Mouse (Mus musculus): ENCODE results near the gene Ptpn5. TPM values are rescaled to one million over a fixed set of nuclear protein-coding genes. Genes with fewer than 3 reads are reported as not detected.
A peak's percentile ranks its signal among the peaks of the same experiment; 100 is the strongest.

The Ptpn5 gene
- 0.90 and 1.4 TPM in 2 replicates for total RNA-seq (2021)
- long read RNA-seq, experiment 1, partial matches to known transcripts, result 0 of 1 reads
- long read RNA-seq, experiment 1, other reads (novel, unspliced or antisense), result 0 of 1 reads
- long read RNA-seq, experiment 2, partial matches to known transcripts, result 0 of 3 reads
- long read RNA-seq, experiment 2, other reads (novel, unspliced or antisense), result 2 of 3 reads

DNA sequence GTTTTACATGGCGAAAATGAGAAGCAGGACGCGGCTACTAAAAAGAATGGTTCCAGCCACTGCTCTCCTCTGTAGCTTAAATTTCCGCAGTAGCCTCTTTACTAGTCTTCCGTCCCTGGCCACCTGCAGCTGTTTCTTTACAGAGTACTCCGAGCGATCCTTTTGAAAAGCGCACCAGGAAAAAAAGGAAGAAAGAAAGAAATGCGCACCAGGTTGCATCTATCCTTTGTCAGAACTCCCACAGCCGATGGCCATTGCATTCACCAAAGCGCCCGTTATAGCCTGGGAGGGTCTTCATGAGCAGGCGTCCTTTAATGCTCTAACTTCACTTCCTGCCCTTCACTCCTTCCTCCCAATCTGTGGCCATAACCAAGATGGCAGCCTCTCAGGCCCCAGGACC, at the start of gene Ptpn5:
Gene Ptpn5, minus strand, starts transcription at position 354 of the 400 bp plus-strand sequence.
- DNase-seq, result no peak

DNA sequence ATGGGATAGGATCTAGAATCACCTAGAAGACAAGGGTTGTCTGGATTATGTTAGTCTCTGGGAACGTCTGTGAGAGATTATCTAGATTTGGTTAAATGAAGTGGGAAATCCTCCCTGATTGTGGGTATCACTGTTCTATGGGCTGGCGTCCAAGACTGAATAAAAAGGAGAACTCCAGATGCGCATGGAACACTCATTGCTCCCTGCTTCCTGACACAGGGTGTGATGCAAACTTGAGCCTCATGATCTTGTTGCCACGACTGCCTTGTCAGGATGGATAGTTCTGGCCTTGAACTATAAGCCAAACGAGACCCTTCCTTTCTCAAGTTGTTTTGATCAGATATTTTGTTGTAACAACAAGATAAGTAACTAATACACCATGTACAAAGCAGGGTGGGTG, 37.3 kb upstream of the Ptpn5 start:
- DNase-seq, result no peak

DNA sequence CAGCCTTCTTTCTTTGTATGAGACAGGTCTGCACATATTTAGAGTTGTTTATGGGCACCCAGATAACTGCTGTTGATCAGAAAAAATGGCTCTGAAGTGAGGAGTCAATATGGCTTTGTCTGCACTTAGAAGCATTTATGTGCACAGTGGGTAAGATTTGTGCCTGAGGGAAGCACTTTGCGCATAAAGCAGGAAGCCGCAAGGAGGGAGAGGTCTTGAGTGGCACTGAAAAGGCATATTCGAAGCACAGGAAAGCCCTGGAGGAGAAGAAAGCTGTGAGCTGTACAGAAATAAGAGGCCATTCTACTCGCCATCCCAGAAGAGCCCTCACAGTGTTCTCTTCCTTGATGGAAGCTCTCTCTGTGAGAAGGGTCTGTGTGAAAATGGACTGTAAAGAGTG, 31.5 kb upstream of the Ptpn5 start:
- DNase-seq, result no peak

DNA sequence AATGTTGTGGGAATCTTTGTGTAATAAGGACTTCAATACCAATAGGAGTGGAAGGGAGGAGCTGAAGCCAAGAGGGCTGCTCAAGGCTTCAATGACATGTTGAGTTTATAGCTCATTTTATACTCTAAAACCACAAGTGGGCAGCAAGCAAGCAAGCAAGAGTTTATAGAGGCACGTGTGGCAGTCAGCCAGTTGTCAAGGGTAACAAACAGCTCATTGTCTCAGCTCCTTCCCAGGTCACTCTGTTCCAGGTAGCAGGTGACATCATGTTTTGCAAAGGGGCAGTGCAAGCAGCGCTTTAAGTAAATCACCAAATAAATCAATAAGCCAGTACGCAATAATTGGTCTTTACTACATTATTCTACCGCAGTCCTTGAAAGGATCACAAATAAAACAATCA, 29.7 kb upstream of the Ptpn5 start:
- peak; percentile 8 for DNase-seq

DNA sequence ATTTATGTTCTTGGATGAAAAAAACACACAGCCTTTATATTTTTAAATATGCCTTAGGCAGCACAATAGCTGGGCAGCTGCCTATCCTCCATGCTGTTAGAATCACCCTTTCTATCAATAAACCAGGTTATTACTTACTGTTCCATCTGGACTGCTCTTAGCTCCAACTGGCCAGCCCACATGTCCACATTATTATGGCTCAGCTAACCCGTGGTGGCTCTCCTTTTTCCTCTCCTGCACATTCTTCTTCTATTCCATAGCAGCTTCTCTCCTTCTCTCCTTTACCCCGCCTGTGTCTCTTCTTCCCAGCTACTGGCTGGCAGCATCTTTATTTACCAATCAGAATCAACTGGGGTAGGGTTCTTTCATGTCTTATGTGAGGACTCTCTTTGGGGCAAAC, 25.0 kb upstream of the Ptpn5 start:
- no peak for DNase-seq

DNA sequence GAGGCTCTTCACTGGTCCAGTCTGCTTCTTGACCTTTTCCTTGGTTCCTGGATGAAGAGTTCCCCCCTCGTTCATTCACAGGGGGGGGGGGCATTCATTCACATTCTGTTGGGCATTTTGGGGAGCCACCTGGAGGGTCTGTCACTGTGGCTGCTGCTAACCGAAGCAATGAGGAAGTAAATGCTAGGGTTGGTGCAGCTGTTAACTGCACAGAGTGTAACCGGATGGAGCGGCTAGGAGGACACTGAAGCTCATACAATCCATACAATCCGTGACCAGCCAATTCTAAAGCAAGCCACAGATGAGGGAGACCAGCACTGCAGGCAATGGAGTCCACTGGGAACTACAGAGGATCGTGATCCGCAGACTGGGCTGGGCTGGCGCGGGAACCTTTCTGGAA, 24.3 kb upstream of the Ptpn5 start:
- no peak for DNase-seq

DNA sequence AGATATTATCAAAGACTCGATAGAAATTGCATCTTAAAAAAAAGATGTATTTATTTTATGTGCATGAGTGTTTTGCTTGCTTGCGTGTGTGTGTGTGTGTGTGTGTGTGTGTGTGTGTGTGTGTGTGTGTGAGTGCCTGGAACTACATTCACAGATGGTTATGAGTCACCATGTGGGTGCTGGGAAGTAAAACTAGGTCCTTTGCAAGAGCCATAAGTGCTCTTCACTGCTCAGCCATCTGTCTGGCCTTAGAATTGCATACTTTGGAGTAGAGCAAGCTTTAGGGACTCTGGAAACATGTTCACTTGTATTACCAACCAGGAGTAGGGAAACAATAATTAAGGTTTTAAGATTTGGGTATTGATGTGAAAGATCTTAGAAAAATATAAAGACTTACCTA, 22.4 kb upstream of the Ptpn5 start:
- DNase-seq, result no peak

DNA sequence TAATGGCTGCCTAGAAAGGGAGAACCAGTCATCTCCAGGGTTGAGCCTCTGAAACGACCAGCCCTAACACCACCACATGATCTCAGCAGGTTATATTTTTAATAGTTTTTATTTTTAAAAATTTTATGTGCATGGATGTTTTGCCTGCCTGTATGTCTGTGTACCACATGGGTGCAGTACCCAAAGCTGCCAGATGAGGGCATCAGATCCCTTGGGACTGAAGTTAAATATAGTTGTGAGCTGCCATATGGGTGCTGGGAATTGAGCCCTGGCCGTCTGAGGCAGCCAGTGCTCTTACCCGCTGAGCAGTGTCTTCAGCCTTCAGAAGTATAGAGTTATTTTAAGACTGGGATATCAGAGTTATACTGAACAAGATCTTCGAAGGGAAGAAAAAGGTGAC, 21.9 kb upstream of the Ptpn5 start:
- DNase-seq, result no peak

DNA sequence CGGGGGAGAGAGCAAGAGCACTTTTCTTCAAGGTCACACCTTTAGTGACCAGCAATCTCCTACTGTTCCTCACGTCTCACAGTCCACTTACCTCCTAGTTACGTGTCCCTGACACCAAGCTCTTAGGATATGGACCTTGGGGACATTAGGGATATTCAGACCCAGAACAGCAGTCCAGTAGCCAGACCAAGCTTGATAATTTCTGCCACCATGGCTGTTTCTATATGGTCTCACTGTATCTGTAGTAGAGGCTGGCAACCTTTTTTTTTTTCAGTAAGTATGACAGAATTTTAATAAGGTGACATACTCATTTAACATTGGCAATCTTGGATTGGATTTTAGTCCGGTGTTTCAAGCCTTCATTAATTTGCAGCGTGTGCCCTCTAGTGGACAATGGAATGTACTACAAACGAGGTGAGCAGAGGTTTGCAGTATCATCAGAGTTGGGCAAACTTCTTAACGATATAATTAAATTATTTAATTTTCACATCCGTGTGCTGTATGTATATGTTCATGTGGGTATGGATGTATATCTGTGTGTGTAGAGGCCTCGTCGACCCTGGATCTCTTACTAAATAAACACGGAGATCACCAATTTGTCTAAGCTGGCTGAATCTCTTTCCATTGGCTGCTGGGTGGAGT, 17.1 kb upstream of the Ptpn5 start:
- peak; percentile 59 for DNase-seq

DNA sequence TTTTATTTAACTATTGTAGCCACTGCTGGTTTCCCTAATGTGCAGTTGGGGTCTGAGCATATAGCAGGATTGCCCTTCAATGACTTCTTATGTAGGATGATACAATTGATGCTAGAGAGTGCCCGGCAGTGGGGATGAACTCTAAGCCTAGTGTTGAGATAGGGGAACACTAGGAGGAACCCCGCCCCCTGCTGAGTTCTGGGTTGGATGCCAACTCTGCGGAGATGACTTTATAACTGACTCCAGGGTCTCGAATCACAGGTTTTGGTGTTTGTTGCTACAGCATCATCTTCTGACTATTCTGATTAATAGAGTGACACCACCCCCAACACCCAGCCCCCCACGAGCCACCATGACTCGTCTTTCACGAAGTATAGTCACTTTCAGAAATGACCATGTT, 14.8 kb upstream of the Ptpn5 start:
- DNase-seq, result no peak

DNA sequence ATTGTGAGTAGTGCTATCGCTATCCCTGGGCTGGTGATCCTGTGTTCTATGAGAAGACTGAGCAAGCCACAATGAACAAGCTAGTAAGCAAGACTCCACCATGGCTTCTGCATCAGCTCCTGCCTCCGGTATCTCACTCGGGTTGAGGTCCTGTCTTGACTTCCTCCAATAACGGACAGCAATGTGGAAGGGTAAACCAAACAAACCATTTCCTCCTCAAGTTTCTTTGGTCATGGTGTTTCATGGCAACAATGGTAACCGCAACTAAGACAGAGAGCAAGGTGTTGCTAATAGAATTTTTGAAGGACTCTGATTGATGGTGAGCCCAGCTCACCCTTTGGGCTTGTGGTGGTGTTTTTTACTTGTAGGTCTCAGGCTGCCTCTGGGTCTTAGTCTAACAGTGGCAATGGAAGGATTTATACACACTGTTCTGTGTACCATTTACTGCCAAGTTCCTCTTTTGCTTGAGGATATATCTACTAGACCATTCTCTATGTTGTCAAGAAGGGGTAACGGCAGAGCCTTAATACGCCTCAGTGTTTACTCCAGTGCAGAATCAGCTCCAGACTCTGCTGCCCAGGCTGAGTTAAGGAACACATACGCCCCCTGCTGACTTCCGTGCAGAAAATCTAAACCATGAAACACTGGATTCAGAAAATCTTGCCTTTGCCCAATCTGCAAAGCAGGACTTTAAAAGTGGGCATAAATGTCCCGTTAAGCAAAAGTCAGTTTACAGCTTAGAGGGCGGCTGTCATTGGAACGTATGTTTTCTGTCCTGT, 12.7 kb upstream of the Ptpn5 start:
- DNase-seq, result peak; percentile 67

DNA sequence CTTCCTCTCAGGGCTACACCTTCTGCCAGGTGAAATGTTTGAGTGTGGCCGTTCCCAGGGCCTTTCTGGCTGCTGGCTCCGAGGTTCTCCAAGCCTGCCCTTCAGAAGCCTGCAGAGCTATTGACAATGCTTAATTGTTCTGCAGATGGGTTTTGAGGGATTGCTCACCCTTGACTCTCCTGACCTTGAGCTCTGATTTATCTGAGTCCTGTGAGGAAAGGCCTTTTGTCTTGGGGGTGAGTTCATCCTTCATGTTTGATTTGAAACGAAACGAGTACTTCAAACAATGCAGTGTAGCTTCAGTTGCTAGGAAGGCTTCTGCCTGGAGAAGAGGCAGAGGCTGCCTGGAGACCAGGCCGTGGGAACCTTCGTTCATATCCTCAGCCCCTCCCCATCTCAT, 10.8 kb upstream of the Ptpn5 start:
- peak; percentile 40 for DNase-seq

DNA sequence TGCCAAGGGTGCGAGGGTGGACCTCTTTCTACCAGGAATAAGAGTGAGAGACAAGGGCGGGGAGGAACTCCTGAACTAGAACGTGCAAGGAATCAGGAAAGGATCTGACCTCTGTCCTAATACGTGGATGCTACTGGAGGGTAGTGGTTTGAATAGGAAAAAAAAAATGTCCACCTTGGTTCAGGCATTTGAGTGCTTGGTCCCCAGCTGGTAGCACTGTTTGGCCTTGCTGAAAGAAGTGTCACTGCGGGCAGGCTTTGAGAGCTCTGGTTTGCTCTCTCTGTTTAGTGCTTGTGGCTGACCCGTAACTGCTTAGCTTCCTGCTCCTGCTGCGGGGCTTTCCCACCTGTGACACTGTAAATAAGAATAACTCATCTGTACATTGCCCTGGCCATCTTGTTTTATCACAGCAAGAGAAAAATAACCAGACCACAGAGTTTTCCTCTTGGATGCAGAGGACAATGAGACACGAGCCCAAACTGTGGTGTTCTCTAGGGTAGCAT, 6.4 kb upstream of the Ptpn5 start:
- no peak for DNase-seq

DNA sequence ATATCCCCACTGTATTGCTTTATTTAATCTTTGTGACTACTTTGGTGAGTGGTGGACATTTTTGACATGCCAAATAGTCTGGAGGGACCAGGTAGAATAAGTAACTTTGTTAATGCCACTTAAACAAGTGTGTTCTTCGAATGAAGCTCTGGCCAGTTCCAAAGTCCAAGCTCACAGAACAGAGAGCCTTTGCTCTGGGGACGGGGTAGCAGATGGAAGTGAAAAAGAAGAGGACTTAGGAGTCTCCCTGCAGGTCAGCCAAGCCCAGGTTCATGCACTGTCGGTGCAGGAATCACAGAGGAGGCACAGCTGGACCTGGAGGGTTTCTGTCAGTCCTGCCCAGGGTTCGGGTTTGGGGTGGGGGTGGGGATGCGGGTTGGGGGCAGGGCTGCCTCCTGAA, 1.1 kb upstream of the Ptpn5 start:
- no peak for DNase-seq

DNA sequence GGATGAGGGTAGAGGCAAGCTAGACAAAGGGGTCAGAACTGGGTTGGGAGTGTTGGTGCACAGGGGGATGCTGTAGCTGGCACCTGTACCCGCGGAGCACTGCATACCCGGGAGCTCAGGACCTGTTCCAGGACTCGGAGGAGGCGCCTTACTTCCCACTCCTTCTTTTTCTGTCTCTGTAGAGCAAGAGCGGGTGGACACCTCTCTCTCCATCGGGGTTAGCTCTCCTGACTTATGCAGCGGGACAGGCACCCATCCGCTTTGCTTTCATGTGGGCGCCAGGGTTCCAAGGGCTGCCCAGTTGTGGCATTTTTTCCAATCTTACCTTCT, 588 bp downstream of the Ptpn5 start:
- no peak for DNase-seq

DNA sequence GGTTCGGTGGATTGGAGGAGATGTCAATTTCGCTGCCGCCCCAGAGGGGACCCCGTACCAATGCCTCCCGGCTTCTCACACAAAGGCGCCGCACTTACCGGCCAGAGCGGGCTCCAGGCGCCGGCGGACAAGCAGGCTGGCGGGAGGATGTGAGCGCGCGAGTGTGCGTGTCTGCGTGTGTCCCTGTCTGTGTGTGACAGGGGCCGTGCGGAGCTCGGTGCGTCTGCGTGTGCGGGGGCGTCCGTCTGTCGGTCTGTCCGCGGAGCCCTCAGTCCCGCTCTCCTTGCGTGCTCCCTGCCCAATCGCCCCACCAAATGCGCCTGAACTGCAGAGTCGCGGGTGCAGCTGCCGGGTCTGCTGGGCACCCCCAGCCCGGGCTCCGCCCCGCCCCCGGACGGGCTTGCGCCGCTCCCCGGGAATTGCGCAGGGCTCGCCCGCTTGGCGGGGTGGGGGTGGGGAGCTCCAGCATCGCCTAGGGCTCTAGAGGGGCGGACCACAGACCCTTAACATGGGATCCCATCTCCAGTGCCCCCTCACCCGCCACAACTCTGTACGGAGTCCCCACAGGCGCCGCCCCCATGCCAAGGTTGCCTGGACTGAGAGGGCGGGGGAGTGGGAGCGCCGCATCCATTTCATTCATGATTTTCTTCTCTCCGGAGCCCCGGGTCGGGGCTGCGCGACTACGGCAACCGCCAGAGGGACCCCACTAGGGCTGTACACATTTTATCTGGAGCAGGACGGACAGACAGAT, 1.1 kb downstream of the Ptpn5 start:
- DNase-seq, result peak; percentile 39

DNA sequence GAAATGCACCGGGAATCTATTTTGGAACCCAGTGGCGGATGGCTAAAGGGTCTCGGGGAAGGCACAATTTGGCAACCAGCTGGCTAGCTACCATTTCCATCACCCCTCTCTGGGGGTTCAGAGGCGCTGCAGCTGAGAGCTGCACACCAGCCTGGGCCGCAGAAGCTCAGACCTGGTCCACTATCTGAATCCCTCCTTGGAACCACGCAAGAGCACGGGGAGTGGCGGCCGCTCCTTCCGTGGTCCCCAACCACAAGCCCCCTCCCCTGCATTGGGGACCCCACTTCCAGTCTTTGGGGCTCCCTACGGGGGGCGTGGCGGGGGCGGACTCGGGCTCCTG, 1.7 kb downstream of the Ptpn5 start:
- DNase-seq, result no peak

DNA sequence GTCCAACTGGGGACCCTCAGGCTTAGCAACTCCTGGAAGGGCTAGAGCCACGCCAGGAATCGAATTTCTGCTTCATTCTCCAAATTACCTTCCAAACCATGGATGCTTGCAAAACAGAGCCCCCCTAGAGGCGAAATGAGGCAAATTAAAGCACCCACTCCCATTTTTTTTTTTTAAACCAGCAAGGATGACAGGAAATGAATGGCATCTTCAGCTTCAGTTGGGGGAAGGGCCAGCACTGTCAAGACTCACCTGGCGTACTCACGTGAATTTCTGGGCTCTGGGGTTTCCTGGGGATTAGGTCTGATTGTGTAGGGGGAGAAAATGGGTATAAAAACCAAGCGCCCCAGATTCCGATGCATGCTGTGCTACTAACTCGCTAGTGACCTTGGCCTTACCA, 2.2 kb downstream of the Ptpn5 start:
- no peak for DNase-seq

DNA sequence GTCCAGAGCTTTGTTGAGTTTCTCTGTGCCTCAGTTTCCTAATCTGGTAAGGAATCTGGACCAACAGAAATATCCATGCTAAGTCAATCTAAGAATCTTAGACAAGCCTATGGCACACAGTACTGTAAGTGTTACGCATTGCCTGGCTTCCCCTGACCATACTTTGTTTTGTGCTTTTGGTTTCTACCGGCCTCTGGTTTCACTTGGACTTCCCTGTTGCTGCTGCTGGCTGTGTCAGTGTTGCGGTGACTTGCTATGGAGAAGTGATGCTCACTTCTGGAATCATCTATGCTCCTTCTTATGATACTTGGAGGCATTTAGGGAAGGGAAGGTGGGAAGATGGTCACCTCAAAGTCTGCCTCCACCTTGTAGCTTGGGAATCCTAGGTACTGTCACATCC, 11.5 kb downstream of the Ptpn5 start:
- no peak for DNase-seq

DNA sequence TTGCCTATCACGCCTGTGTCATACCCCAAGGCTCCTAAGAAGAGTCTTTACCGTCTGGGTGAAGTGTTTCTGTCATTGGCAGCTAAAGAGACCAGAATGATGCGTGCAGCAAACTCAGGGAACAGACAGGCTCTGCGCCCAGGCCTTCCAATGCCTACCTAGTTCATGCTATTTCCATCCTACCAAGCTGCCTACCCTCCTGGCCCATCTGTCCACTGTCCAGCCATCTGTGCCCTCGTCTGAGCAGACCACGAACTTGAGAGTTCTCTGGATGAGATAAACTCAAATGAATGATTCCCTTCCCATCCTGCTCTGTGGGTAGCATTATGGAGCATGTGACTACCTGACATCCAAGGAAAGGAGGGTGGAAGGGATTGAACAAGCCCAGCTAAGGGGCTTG, 16.8 kb downstream of the Ptpn5 start:
- DNase-seq, result no peak

DNA sequence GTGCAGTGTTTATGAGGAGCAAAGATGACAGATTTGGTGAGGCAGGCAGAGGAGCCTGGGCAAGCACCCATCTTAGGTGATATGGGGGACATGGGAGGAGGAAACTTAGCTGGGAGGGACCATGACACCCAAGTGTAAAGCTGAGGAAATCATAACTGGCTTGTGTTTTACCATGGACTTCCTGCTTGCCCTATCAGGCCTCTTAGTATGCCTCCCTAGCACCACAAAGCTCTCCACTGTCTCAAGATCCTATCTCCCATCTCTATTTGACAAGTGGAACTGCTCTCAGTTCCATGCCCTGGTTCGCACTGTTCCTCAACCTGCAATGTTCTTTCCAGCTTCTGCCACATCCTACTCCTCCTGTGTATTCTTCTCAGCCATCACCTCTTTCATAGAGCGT, 18.0 kb downstream of the Ptpn5 start:
- DNase-seq, result no peak

DNA sequence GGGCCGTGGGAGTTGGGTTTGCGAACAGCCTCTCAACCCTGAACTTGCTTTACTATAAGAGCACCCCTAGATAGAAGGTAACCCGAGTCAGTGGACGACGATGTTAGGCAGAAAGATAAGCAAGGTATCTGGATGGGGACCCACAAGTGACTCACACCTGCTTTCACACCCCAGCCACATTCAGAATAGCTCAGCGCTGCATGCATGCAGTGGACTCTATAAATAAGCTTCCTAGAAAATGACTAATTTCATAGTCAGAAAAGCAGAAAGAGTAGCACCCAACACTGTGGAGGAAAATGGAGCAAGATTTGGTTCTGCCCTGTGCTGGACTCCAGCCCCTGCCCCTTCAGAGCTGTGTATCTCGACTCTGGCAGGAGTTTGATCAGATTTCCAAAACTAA, 20.1 kb downstream of the Ptpn5 start:
- DNase-seq, result no peak

DNA sequence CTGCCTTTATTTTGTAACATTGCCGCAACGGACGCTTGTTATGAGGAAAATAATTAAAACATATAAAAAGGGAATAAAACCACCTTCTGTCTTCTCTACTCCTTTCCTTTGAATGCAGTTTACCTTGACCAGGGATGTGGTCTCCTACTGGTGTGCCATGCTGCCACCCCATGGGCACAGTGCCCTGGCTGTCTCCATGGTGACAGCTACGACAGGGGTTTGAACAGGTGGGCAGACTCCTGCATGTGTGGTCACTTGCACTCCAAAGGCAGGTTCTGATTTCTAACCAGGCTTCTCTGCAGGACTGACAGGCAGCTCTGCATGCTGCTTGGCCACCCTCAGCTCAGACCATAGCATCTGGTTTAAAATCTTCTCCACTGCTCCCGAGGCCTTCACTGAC, 21.4 kb downstream of the Ptpn5 start:
- no peak for DNase-seq

Measured in adrenal gland, postnatal 14 days (tissue).